Mouse (Mus musculus): ENCODE results near the gene Hist1h4k.
"Not testable (repeated sequence)": the region's sequence is repeated elsewhere in the genome, so short reads cannot be mapped to it uniquely, and the experiment has no call there.

Gene Hist1h4k

DNA sequence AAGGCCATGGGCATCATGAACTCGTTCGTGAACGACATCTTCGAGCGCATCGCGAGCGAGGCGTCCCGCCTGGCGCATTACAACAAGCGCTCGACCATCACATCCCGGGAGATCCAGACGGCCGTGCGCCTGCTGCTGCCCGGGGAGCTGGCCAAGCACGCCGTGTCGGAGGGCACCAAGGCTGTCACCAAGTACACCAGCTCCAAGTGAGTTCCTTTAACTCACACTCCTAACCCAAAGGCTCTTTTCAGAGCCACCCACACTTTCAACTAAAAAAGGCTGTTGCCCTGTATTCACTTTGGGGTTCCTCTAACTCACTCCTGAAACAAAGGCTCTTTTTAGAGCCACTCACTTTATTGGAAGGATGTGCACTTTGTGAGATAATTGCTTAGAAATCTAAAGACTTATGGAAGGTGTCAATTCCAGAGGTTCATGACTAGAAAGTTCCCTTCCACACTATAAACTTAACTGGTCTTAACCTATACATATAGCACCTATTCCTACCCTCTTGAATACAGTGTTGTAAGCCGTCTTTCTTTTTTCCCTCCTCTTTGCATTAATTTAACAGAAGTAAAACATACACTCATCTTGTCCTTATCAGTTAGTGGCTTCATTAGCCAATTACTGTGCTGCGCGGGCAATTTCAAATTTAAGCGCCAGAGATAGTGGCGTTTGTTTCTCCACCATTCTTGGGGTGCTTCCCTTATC is 4.1 kb upstream of the Hist1h4k start:
- not testable (repeated sequence) for DNase-seq (ENCODE audit: low read depth, low spot score)

DNA sequence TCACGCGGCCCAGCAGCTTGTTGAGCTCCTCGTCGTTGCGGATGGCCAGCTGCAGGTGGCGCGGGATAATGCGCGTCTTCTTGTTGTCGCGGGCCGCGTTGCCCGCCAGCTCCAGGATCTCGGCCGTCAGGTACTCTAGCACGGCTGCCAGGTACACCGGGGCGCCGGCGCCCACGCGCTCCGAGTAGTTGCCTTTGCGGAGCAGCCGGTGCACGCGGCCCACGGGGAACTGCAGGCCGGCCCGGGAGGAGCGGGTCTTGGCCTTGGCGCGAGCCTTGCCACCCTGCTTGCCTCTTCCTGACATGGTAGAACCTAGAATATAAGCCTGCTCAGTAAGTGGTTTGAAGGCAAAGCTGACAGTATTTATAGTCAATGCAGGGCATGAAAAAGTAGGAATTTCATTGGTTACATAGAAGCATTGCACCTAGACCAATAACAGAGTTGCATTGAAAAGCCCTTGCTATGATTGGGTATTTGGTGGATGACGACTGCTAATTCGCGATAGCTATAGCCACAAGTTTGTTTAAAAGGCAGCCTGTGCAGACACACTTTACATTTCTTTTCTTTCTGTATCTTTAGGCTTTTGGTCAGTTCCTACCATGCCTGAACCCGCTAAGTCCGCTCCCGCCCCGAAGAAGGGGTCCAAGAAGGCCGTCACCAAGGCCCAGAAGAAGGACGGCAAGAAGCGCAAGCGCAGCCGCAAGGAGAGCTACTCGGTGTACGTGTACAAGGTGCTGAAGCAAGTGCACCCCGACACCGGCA is 3.4 kb upstream of the Hist1h4k start, which contains the start of the genes Hist1h2ak and Hist1h2bn:
TSS of gene Hist1h2ak (minus strand) at position 304 of the 762 bp plus-strand sequence.
TSS of gene Hist1h2bn (plus strand) at position 600 of the 762 bp plus-strand sequence.
- DNase-seq (ENCODE audit: low read depth, low spot score): peak; percentile 92

DNA sequence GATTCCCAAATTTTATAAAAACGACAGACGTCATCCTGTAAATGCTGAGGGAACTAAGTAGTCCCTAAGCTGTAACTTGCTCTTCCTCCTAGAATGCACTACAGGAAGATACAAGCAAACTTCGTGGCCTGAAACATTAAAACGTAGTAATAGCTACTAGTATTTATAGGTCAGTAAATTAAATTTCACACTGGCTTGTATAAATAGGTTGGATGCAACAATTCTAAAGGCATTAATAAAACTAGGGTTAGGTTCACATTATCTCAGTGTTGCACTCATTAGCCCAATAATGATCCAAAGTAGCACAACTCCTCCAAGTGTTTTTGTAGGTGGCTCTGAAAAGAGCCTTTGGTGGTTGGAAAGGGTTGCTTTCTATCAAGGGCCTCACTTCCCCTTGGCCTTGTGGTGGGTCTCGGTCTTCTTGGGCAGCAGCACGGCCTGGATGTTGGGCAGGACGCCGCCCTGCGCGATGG is 2.8 kb upstream of the Hist1h4k start:
- DNase-seq (ENCODE audit: low read depth, low spot score): no peak

DNA sequence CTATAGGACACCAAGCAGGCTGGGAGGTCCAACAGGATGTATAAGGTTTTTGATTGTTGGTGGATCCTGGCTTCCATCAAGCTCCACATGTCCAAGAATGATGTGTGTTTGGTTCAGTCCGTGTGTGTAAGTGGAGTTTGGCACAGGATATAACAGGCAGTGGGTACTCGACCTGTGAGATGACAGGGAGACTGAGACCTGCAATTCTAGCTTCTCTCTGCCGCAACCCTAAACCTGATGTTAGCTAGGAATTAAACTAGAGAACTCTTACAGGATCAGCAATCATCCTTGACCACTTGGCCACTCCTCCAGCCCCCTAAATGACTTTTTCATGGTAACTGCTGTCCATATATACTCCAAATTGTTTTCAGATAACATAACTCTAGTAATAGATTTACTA is 2.1 kb upstream of the Hist1h4k start:
- no peak for DNase-seq (ENCODE audit: low read depth, low spot score)

DNA sequence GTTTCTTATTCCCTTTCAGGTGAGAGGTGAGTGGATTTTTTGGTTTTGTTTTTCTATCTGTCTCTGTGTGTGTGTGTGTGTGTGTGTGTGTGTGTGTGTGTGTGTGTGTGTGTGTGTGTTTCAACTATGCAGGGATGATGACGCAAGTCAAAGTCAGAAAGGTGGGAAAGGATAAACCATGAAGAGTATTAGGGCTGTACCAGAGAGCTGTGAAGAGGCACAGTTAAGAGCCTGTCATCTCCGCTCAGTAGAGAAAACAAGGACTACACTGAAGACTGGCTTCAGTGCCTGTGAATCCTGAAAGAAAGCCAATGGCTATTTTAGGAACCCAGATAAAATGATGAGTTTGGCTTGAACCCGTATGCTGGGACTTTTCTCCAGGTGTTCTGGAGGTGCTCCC is 1.5 kb upstream of the Hist1h4k start:
- DNase-seq (ENCODE audit: low read depth, low spot score): no peak

DNA sequence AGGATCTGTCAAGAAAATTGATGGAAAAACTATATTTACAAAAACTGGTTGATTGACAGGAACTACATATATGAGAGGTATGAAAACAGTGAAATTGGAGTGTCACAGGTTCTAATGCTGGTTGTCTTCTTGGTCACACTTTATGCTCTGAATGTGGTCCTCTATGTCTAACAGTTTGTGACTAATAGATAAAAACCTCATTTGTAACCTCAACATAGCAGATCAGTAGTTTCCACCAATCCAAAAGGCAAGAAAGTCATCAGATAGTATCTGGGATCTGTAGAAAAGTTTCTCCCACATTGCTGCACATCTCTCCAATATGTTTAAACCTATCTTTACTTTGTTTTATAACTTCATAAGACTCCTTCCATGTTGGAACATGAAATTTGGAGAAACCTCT is 1.1 kb upstream of the Hist1h4k start:
- DNase-seq (ENCODE audit: low read depth, low spot score): no peak

DNA sequence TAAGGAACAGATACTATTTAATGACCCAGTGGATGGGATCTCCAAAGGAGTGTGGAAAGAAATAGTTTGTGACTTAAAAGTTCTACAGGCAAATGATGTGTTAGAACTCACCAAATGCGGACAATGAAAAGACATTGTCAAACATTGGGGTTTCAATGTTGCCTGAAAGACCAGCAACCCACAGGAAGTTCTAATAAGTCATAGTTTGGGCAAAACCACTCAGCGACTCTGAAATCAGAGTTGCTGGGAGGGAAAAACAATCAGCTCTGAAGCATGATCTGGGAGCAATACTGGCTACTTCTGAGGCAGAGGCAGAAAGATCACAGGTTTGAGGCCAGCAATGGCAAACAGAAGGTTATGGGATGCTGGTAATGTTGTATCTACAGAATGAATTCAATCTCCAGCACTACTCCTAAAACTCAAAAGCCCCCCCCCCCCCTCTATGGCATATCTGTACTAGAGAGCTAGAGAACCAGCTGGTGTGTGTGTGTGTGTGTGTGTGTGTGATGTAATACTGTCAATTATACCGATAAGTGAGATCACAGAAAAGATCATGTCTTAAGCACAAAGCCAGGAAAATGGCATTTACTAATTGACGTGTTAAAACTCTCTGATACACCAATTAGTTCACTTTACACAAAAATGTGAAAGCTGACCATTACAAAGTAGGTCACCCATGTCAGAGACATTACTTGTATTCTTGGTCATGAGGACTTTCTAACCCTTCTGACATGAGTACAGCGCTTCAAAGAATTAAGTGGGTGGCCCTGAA is 732 bp downstream of the Hist1h4k start:
- no peak for DNase-seq (ENCODE audit: low read depth, low spot score)

DNA sequence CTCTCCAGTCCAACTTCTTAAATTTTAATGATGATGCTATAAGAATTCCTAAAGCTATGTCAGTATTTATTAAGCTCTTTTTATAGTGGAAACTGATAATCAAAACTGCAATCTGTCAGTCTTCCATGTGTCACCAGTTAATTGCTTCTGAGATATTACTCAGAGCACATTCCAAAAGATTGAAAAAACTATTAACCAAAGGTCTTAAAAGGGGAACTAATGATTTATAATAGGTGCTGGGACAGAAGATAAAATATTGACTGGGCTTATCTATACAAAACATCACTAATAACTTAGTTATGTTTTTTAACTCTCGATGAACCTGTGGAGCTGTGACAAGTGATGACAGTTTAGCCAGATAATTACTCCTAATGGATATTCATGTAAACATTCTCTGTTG is 5.3 kb downstream of the Hist1h4k start:
- DNase-seq (ENCODE audit: low read depth, low spot score): no peak

DNA sequence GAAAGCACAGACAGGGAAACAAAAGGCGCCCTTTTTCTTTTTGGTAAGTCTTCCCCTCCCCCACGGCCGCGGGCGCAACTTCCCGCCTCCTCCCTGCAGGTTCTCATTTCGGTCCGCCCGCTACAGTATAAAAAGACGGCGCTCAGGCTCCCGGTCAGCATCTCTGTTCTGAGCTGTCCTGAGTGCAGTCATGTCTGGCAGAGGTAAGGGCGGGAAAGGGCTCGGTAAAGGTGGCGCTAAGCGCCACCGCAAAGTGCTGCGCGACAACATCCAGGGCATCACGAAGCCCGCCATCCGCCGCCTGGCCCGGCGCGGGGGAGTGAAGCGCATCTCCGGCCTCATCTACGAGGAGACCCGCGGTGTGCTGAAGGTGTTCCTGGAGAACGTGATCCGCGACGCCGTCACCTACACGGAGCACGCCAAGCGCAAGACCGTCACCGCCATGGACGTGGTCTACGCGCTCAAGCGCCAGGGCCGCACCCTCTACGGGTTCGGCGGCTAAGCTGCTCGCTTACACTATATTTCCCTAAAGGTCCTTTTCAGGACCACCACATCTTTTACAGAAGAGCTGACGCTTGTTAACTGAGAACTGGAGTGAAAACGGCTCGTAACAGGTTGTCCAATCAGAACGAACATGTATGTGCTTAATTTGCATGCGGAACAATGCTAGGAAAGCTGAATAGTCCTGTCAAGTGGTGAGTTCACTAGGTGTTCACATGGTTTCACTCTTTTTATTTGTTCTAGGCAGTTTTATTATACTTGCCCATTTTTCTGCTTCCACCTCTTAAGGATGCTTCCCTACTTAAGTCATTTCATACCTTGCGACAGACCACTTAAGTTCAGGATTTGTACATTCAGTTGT is 15.2 kb downstream of the Hist1h4k start, which contains the start of gene Hist1h4j:
TSS of gene Hist1h4j (plus strand) at position 159 of the 862 bp plus-strand sequence.
- not testable (repeated sequence) for DNase-seq (ENCODE audit: low read depth, low spot score)

DNA sequence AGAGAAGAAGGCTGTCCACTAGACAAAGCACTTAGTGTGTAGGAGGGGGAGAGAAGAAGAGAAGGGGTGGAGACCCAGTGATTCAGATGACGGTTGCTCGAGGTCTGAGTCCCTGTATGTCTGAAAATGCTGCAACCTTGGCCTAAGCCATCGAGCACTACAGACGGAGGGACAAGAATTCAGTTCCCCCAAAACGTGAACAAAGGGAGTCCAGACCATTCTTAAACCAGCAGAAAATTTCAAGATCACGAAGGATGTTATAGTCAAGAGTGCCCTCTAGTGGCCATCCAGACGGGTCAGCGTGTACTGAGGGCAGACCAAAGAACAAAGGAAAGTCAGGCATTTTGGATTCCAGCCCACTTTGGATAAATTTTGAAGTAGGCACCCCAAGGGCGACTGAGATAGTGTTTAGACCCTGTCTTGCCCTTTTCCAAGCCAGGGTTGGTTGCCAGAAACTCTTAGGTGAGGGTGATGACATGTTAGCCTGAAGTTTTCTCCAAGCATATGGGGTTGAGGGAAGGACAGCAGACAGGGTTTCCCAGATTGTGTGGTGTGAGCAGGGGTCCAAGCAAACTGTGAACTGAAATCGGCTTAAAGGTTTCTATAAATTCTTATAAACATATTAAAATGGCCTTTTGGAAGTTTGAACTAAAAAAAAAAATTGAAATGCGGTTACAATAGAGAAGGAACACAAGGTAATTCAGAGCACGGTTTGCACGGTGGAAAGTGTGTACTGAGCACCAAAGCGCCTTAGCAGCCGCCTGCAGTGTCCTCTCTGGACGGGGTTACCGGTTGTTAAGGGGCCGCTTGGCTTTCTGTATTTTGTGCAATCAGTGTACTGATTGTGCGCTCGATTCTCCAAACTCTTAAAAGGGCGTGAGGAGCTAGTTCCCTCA is 16.0 kb downstream of the Hist1h4k start:
- no peak for DNase-seq (ENCODE audit: low read depth, low spot score)

DNA sequence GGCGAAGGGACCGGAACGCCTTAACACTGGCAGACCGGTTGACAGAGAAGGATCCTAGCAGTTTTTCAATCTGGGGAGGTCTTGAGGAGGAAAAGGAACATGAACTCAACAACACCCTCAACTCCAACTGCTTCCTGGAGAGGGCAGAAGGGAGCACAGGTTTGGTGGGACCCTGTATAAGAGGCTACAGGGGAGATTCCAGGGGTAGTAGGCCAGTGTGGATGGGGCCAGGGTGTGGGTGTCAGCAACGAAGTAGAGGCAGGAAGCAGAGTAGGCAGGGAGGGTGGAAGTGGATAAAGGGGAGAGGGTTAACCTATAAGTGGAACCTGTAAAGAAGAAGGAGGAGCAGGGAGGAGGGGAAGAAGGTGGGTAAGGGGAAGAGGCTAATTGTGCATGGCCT is 16.8 kb downstream of the Hist1h4k start:
- DNase-seq (ENCODE audit: low read depth, low spot score): no peak

DNA sequence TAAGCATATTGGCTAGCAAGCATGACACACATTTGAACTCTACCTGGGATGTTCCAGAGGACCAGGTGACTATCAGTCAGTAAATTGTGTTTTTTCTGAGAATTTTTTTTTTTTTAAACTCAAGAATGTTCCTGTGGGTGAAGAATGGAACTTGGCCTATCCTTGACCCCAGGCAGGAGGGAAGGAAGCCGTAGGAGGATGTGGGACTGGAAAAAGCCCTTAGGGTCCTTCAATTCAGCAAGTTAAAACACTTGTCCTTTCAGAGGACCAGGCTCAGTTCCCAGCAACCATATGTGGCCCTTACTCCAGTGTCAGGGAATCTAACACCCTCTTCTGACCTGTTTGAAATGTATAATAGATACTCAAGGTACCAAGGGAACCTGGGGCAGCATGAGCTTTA is 20.8 kb downstream of the Hist1h4k start:
- no peak for DNase-seq (ENCODE audit: low read depth, low spot score)

DNA sequence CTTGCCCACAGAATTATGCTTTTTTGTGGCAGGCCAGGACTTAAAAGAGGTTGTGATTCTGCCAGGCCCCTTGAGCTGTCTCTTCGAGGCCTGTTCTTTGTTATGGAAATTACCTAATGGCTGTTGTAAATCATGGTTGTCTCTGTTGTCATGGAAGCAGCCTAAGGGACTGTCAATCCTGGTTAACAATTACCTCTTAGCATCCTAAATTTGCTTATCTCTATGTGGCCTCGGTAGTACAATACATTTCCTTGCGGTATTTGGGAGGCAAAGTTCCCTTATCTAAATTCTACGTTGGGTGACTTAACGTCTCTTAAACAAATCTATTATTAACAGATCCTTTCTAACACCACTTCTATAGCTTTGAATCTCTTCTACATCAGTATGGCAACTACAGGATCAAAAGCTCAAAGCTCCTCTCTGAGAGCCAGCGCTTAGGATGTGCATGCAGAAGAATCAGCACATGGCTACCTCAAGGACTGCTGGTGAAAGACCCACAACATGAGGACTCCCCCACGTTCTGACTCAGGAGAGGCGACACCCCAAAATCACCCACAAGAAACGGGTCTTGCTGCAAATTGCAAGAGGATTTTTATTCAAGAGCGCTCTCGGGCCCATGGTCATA is 22.2 kb downstream of the Hist1h4k start:
- DNase-seq (ENCODE audit: low read depth, low spot score): no peak

DNA sequence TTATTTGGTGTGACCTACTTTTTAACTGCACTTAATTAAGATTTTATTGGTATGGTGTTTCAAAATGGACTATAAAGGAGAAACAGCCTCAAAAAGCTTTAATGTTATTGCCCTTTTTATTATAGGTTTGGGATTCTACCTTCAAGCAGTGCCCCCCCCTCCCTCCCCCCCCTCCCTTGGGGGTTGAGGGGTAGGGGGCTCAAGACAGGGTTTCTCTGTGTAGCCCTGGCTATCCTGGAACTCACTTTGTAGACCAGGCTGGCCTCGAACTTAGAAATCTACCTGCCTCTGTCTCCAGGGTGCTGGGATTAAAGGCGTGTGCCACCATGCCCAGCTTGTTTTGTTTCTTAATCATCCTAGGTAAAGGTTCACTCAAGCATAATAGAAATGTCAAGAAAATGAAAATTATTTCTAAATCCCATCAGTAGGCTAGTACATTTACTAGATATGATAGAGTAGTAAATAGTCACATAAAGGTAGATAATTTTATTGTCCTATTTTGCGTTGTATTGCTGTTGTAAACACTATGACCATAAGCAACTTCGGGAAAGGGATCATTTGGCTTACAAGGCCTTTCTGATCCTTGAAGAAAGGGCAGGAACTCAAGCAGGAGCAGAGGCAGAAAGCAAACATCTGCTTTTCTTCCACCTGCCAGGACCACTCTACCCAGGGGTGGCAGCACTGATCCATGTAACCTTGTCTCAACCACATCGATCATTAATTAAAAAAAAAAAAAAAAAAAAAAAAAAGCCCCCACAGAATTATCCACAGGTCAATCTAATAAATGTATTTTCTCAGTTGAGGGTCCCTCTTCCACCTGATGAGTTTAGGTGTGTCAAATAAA is 27.1 kb downstream of the Hist1h4k start:
- no peak for DNase-seq (ENCODE audit: low read depth, low spot score)

DNA sequence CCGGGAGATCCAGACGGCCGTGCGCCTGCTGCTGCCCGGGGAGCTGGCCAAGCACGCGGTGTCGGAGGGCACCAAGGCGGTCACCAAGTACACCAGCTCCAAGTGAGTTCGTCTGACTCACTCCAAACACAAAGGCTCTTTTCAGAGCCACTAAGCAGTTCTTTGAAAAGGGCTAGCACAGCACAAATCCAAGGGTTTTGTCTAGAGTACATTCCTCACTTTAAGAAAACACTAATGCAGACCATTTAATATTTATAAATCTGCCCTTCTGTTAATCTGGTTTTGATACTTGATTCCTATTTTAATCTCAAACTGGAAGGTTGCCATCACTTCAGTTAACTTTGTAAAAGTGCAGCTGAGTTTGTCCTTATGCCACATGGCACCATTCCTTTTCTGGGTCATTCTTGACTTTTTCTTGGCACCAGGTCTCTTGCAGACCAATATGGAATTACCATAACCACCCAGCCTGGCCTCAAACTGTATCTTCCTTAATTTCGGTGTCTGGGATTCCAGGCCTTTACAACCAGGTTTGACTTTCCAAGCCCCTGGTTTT is 27.9 kb downstream of the Hist1h4k start:
- no peak for DNase-seq (ENCODE audit: low read depth, low spot score)

DNA sequence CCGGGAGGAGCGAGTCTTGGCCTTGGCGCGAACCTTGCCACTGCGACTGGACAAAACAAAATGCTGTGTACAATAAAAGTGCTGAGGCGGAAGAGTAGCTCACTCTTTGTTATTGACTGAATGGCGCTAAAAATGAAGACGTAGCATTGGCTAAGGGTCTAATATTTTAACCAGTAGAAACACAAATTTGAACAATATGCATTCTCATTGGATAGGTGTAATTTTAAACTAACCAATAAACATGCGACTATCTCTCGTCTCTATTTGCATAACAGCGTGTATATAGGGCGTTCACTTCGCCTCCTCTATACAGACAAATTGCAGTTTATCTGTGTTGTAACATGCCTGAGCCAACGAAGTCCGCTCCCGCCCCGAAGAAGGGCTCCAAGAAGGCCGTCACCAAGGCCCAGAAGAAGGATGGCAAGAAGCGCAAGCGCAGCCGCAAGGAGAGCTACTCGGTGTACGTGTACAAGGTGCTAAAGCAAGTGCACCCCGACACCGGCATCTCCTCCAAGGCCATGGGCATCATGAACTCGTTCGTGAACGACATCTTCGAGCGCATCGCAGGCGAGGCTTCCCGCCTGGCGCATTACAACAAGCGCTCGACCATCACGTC is 28.4 kb downstream of the Hist1h4k start, which contains the start of gene Hist1h2bm:
TSS of gene Hist1h2bm (plus strand) at position 288 of the 616 bp plus-strand sequence.
- peak; percentile 90 for DNase-seq (ENCODE audit: low read depth, low spot score)

DNA sequence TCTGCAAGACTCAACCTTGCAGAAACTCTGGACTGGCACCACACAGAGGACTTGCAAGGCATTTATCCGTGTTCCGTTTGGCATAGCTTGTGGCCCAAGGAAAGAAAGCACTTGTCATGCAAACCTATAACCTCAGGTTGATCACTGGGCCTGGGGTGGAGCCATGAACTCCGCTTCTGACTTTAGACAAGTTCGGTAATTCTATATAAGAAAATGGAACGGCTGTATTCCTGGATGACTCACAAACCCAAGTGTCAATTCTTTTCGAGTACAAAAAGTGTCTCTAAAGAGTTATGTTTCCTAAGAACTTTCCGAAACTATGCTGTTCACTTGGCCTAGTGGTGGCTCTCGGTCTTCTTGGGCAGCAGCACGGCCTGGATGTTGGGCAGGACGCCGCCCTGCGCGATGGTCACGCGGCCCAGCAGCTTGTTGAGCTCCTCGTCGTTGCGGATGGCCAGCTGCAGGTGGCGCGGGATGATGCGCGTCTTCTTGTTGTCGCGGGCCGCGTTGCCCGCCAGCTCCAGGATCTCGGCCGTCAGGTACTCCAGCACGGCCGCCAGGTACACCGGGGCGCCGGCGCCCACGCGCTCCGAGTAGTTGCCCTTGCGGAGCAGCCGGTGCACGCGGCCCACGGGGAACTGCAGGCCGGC is 29.1 kb downstream of the Hist1h4k start:
- not testable (repeated sequence) for DNase-seq (ENCODE audit: low read depth, low spot score)
